In genomic region chr2:94333841-94334741, GRCm38 (mm10) we compare ENCODE assay signal across 11 mouse cellular contexts.
A peak's percentile ranks its signal among the peaks of the same experiment; 100 is the strongest.
DNase-seq lines count a peak whose midpoint lies in the region; ATAC-seq and TF ChIP-seq lines count a peak whose summit lies in the region.
"Had no signal": no experiment of that assay in that cellular context is flagged by ENCODE, and none has a peak within 500 bp of the region (broad histone marks: within the 10 kb centered on the region; RNA-seq: fewer than 3 reads in every experiment).

No protein-coding gene starts in this region.

- H3K27me3 ChIP-seq in kidney, embryonic 16.5 days (ENCODE audit: insufficient read depth, low read length) = no peaks in the 10 kb centered on the region
- H3K27me3 ChIP-seq in forebrain, postnatal 0 days (ENCODE audit: insufficient read depth, low read length) = no peaks in the 10 kb centered on the region
- no peaks in the 10 kb centered on the region for H3K27me3 ChIP-seq in lung, embryonic 14.5 days (ENCODE audit: insufficient read depth, low read length)

- no peak overlapping the region for H3K4me3 ChIP-seq in kidney, embryonic 16.5 days (ENCODE audit: low read length)
- no peak overlapping the region for H3K4me3 ChIP-seq in forebrain, postnatal 0 days (ENCODE audit: low read depth, low read length)
- H3K4me3 ChIP-seq in lung, embryonic 14.5 days (ENCODE audit: low read depth, low read length) = no peak overlapping the region
- H3K4me3 ChIP-seq: myocyte had no signal

- H3K4me1 ChIP-seq in kidney, embryonic 16.5 days (ENCODE audit: insufficient read depth, low read length) = no peaks in the 10 kb centered on the region
- no peaks in the 10 kb centered on the region for H3K4me1 ChIP-seq in forebrain, postnatal 0 days (ENCODE audit: insufficient read depth)
- H3K4me1 ChIP-seq in lung, embryonic 14.5 days (ENCODE audit: insufficient read depth) = no peaks in the 10 kb centered on the region

- H3K9me3 ChIP-seq in kidney, embryonic 16.5 days (ENCODE audit: low read length) = no peaks in the 10 kb centered on the region
- no peaks in the 10 kb centered on the region for H3K9me3 ChIP-seq in forebrain, postnatal 0 days (ENCODE audit: low read length)
- H3K9me3 ChIP-seq in lung, embryonic 14.5 days (ENCODE audit: low read depth, low read length) = no peaks in the 10 kb centered on the region

- H3K4me2 ChIP-seq in kidney, embryonic 16.5 days (replicated peaks; ENCODE audit: low read depth, low read length) = no peak overlapping the region
- no peak overlapping the region for H3K4me2 ChIP-seq in forebrain, postnatal 0 days (ENCODE audit: low read depth)
- no peak overlapping the region for H3K4me2 ChIP-seq in lung, embryonic 14.5 days
- H3K4me2 ChIP-seq: hindbrain, embryonic 14.5 days had no signal

- no peak for ATAC-seq in kidney, embryonic 16.5 days (ENCODE audit: low FRiP score, low TSS enrichment)
- ATAC-seq in forebrain, postnatal 0 days = no peak
- ATAC-seq in lung, embryonic 14.5 days (ENCODE audit: insufficient read depth) = no peak

- peaks cover 35% of the 10 kb centered on the region for H3K36me3 ChIP-seq in kidney, embryonic 16.5 days (ENCODE audit: insufficient read depth, low read length)
- H3K36me3 ChIP-seq in forebrain, postnatal 0 days (ENCODE audit: insufficient read depth) = peaks cover 38% of the 10 kb centered on the region
- H3K36me3 ChIP-seq in lung, embryonic 14.5 days (ENCODE audit: insufficient read depth) = peaks cover 50% of the 10 kb centered on the region

- no peak overlapping the region for H3K9ac ChIP-seq in kidney, embryonic 16.5 days (replicated peaks; ENCODE audit: low read length)
- no peak overlapping the region for H3K9ac ChIP-seq in forebrain, postnatal 0 days
- H3K9ac ChIP-seq in lung, embryonic 14.5 days = no peak overlapping the region
- H3K9ac ChIP-seq: hindbrain, embryonic 14.5 days had no signal

- H3K27ac ChIP-seq in kidney, embryonic 16.5 days (ENCODE audit: low read length) = no peak overlapping the region
- H3K27ac ChIP-seq in forebrain, postnatal 0 days (ENCODE audit: low read depth, low read length) = 0 out of 2 replicates have a peak overlapping the region, but pooled peaks have one; percentile 29
- peak overlapping the region; percentile 6; the same call in 1 of the 2 replicates for H3K27ac ChIP-seq in lung, embryonic 14.5 days (ENCODE audit: low read depth)
- H3K27ac ChIP-seq: hindbrain, embryonic 14.5 days had no signal

- peak; percentile 59 for DNase-seq in kidney, adult 11 months
- peak; percentile 48 for DNase-seq in cerebellum, adult 11-12 months
- peak; percentile 35 for DNase-seq in forebrain, postnatal 0 days
- DNase-seq in lung, embryonic 14.5 days = peak; percentile 40
- no peak for DNase-seq in thymus, postnatal 0 days (ENCODE audit: low spot score)
- DNase-seq in thymus, postnatal 10 days (ENCODE audit: low spot score in 2 of 2) = no peak
- no peak for DNase-seq in embryo, embryonic 11 days
- DNase-seq: liver had no signal

- 85% methylated on average over 14 of the region's 14 CpGs for WGBS in kidney, embryonic 16.5 days
- WGBS in forebrain, postnatal 0 days = 55% methylated on average over 14 of the region's 14 CpGs
- WGBS in lung, embryonic 14.5 days = 78% methylated on average over 14 of the region's 14 CpGs

- no peak for TF ChIP-seq CTCF in forebrain, postnatal 0 days (IDR thresholded peaks at IDR 0.05; ENCODE audit: low read depth)
- no peak for TF ChIP-seq CTCF in lung, embryonic 14.5 days (IDR thresholded peaks at IDR 0.05; ENCODE audit: low read depth)

Comparison
In these comparisons a context has a peak if more than half of its experiments do, and no peak if none do; other contexts are left out.
1. DNase-seq: peak in kidney, adult 11 months (single experiment), cerebellum, adult 11-12 months (single experiment), forebrain, postnatal 0 days (single experiment) and lung, embryonic 14.5 days (single experiment); none in thymus, postnatal 0 days (single experiment), thymus, postnatal 10 days (0 of 2) and embryo, embryonic 11 days (single experiment).